Mouse (Mus musculus) activated CD4-positive, CD25-positive, alpha-beta regulatory T cell, adult 9 weeks (primary cell): Measurements from ENCODE around the gene Zfp280d. TPM values are rescaled to one million over a fixed set of nuclear protein-coding genes. Genes with fewer than 3 reads are reported as not detected.

Experiments used
- polyA plus RNA-seq: library from polyadenylated mRNA; unstranded; fragments of 100-300 nt; shearing (Covaris generic); gene quantifications from one replicate; pipeline ENCODE4 v1.2.1, GENCODE M21; 2017

Zfp280d gene
- 73.4 TPM for polyA plus RNA-seq

GRCm38 (mm10) chr9:72274677-72275076 is at the start of gene Zfp280d:
Zfp280d (plus strand) TSS chr9:72274860.

Other genes starting within 250 kb of the Zfp280d start
- gene Tcf12, start 163.0 kb upstream of the Zfp280d start, polyA plus RNA-seq = 37.3 TPM
- 16.1 TPM for gene Mns1, start 163.2 kb downstream of the Zfp280d start, polyA plus RNA-seq
- 14.9 TPM for gene Tex9, start 217.4 kb downstream of the Zfp280d start, polyA plus RNA-seq